Mouse (Mus musculus): Measurements from ENCODE around the gene Syngap1. TPM values are rescaled to one million over a fixed set of nuclear protein-coding genes. Genes with fewer than 3 reads are reported as not detected.
A peak's percentile ranks its signal among the peaks of the same experiment; 100 is the strongest.

The Syngap1 gene
- polyA plus RNA-seq, 1 experiment from 2014 or later, result 4.6 TPM

DNA sequence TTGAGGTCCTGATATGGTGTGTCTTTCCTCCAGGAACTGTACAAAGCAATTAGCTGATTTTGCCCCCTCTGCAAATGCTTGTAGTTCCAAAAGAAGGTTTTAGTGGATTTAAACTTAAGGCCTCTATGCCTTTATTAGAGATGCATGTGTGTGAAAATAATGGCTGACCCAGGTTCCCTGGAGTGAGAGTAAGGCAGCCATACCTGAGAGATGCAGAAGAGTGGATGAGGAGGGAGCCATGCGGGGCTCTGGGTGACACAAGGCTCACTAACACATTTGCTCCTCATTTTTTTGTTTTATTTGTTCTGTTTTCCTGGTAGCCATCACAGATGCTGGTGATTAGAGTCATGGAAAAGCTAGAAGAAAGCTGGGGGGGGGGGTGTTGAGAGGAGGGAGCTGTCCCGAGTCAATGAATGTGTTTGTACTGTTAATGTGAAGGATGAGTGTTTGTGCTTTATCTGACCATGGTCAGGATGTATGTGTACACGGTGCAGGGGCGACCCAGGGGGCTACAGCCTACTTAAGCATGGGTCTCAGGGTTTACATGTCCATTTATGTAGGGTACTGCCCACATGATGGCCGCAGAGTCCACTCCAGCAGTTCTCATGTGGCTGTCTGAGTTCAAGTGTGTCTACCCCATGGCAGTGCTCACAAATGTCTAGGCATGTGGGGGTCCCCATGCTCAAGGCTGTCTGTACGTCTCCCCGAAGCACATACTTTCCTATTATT is 9.7 kb downstream of the Syngap1 start:
- WGBS, result 24% methylated on average over 7 of the region's 7 CpGs
- Histone ChIP-seq H3K9me3 (replicated peaks; ENCODE audit: control insufficient read depth, low read length, poor library complexity, severe bottlenecking) (no peaks in the 10 kb centered on the region), H3K27ac (ENCODE audit: low read length) (peak overlapping the region; percentile 71), H3K4me3 (ENCODE audit: low read depth, low read length) (peak overlapping the region; percentile 43), H3K4me2 (ENCODE audit: low read length) (peak overlapping the region; percentile 91), H3K4me1 (ENCODE audit: control insufficient read depth, insufficient read depth, low read length) (peaks cover 72% of the 10 kb centered on the region), H3K9ac (ENCODE audit: low read depth, low read length) (peak overlapping the region; percentile 85), H3K36me3 (ENCODE audit: control insufficient read depth, insufficient read depth, low read length) (peaks cover 10% of the 10 kb centered on the region), H3K27me3 (ENCODE audit: control insufficient read depth, insufficient read depth, low read depth, low read length) (no peaks in the 10 kb centered on the region)
- no peak for ATAC-seq

DNA sequence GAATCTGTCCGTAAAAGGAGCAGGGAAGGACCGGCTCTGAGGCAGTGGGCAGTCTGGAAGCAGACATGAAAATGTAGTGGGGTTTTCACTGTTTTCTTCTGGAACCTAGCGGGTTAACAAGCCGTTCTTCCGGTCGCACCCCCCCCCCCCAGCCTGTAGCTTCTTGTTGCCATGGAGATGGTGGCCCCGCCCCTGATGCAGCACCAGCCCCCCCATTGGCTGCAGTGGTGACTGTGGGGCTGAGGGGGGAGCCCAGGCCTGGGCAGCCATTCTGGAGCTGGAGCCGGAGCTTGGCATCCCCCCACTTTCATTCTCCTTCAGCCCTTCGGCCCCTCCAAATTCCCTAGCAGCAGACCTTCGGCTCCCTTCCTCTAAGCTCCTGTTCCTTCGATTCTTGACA is 10.4 kb downstream of the Syngap1 start:
- WGBS, result under 1% methylated on average over 10 of the region's 11 CpGs
- H3K9ac ChIP-seq (ENCODE audit: low read depth, low read length), result peak overlapping the region; percentile 85
- H3K27ac ChIP-seq (ENCODE audit: low read length), result peak overlapping the region; percentile 71
- peak overlapping the region; percentile 43 for H3K4me3 ChIP-seq (ENCODE audit: low read depth, low read length)
- H3K9me3 ChIP-seq (replicated peaks; ENCODE audit: control insufficient read depth, low read length, poor library complexity, severe bottlenecking), result no peaks in the 10 kb centered on the region
- peak; percentile 47 for ATAC-seq
- peak overlapping the region; percentile 91 for H3K4me2 ChIP-seq (ENCODE audit: low read length)
- H3K4me1 ChIP-seq (ENCODE audit: control insufficient read depth, insufficient read depth, low read length), result peaks cover 65% of the 10 kb centered on the region
- H3K27me3 ChIP-seq (ENCODE audit: control insufficient read depth, insufficient read depth, low read depth, low read length), result no peaks in the 10 kb centered on the region
- peaks cover 12% of the 10 kb centered on the region for H3K36me3 ChIP-seq (ENCODE audit: control insufficient read depth, insufficient read depth, low read length)

DNA sequence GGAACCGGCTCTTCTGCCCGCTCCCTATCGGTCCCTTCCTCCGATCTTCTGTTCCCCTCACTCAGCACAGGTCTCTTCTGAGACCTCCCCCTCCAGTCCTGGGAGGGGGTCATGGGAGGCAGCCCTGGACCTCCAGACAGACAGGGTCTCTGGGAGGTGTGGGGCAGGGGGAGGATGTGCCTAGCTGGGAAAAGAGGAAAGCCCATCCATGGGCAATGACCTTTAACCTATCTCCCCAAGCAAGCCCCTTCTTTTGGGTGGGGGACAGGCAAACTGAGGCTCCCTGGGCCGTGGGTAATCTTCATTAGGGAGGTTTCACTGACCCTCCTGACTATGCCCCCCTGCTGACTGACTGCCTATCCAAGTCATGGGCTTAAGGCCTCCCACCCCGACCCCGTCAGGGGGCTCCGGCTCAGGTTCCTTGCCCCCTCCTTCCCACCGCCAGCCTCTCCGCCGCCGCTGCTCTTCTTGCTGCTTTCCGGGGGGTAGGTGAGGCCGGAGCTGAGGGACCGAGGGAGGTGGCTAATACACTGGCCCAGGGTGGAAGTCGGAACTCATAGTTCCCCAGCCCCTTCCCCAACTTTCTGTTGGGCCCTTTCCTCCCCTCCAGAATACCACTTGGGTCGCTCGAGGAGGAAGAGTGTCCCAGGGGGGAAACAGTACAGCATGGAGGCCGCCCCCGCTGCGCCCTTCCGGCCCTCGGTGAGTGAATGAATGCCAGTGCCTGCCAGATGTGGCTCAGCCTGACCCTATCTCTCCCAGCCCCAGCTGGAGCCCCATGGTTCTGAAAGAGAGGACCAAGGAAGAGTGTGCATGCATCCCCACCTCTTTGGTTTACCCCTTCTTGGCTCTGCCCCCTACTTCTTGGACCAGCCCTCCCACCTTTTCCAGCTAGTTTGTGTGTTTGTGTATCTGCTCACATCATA is 11.2 kb downstream of the Syngap1 start:
- Histone ChIP-seq H3K4me3 (ENCODE audit: low read depth, low read length) (peak overlapping the region; percentile 43), H3K4me2 (ENCODE audit: low read length) (peak overlapping the region; percentile 91), H3K9ac (ENCODE audit: low read depth, low read length) (peak overlapping the region; percentile 85), H3K27me3 (ENCODE audit: control insufficient read depth, insufficient read depth, low read depth, low read length) (no peaks in the 10 kb centered on the region), H3K4me1 (ENCODE audit: control insufficient read depth, insufficient read depth, low read length) (peaks cover 57% of the 10 kb centered on the region), H3K27ac (ENCODE audit: low read length) (peak overlapping the region; percentile 71), H3K36me3 (ENCODE audit: control insufficient read depth, insufficient read depth, low read length) (peaks cover 18% of the 10 kb centered on the region), H3K9me3 (replicated peaks; ENCODE audit: control insufficient read depth, low read length, poor library complexity, severe bottlenecking) (no peaks in the 10 kb centered on the region)
- under 1% methylated on average over 23 of the region's 23 CpGs for WGBS
- ATAC-seq, result no peak; the same call in 1 of the 2 replicates

DNA sequence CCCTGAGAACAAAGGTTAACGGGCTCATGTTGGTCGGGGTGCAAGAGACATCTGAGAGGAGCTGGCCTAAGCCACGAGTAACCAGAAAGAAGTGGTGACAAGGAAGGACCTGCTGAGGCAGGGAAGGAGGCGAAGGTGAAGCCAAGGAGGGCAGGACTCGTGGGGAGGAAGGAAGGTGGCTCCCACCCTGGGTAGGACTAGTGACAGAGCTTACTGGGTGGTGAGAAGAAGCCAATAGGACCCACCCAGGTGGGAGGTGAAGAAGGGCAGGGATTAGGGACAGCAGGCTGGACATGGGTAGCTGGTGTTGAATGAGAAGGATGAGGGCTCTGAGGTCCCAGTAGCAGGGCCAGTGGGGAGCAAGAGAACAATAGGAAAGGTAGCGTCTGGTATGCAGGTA is 12.1 kb downstream of the Syngap1 start:
- Histone ChIP-seq H3K27ac (ENCODE audit: low read length) (no peak overlapping the region), H3K4me1 (ENCODE audit: control insufficient read depth, insufficient read depth, low read length) (peaks cover 51% of the 10 kb centered on the region), H3K27me3 (ENCODE audit: control insufficient read depth, insufficient read depth, low read depth, low read length) (no peaks in the 10 kb centered on the region), H3K4me3 (ENCODE audit: low read depth, low read length) (peak overlapping the region; percentile 43), H3K4me2 (ENCODE audit: low read length) (peak overlapping the region; percentile 91), H3K9ac (ENCODE audit: low read depth, low read length) (peak overlapping the region; percentile 85), H3K36me3 (ENCODE audit: control insufficient read depth, insufficient read depth, low read length) (peaks cover 28% of the 10 kb centered on the region), H3K9me3 (replicated peaks; ENCODE audit: control insufficient read depth, low read length, poor library complexity, severe bottlenecking) (no peaks in the 10 kb centered on the region)
- no peak for ATAC-seq
- 22% methylated on average over 6 of the region's 6 CpGs for WGBS

DNA sequence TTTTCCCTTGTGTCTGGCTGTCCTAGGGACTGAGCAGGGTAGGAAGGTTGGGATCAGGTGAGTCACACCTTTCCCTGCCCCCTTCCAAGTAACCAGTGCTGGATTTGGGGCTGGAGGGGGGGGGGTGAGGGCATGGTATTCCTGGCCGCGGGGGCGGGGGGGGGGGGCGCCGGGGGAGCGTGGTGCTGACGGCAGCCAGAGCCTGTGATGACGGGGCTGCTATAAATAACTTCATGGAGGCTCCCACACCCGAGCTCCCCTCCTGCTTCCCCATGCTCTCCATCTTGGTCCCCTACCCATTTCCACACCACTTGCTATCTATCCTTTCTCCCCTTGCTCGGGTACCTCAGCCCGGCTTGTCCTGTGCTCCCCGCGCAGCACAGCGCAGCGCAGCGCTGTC is 12.7 kb downstream of the Syngap1 start:
- WGBS, result 21% methylated on average over 14 of the region's 16 CpGs
- no peak overlapping the region; the same call in 1 of the 2 replicates for H3K27ac ChIP-seq (ENCODE audit: low read length)
- no peaks in the 10 kb centered on the region for H3K27me3 ChIP-seq (ENCODE audit: control insufficient read depth, insufficient read depth, low read depth, low read length)
- peak overlapping the region; percentile 85 for H3K9ac ChIP-seq (ENCODE audit: low read depth, low read length)
- peaks cover 33% of the 10 kb centered on the region for H3K36me3 ChIP-seq (ENCODE audit: control insufficient read depth, insufficient read depth, low read length)
- H3K4me2 ChIP-seq (ENCODE audit: low read length), result peak overlapping the region; percentile 91
- H3K4me1 ChIP-seq (ENCODE audit: control insufficient read depth, insufficient read depth, low read length), result peaks cover 51% of the 10 kb centered on the region
- no peaks in the 10 kb centered on the region for H3K9me3 ChIP-seq (replicated peaks; ENCODE audit: control insufficient read depth, low read length, poor library complexity, severe bottlenecking)
- peak overlapping the region; percentile 43; the same call in 1 of the 2 replicates for H3K4me3 ChIP-seq (ENCODE audit: low read depth, low read length)
- ATAC-seq, result no peak

DNA sequence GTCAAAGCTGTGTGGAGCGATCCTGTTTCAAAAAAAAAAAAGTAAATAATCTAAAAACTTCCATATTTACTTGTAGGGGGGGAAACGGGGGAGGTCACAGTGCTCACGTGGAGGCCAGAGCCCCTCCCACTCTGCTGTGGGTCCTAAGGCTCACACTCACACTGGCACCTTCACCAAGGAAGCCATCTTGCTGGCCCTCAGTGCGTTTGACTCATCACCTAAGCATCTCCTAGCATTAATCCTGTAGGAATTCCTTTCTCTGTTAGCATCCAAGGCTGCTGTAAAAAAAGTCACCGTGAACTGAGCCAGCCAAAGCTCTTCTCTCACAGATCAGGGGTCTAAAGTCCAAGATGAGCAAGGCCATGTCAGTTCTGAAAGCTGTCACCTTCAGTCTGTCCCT is 15.3 kb downstream of the Syngap1 start:
- Histone ChIP-seq H3K27ac (ENCODE audit: low read length) (no peak overlapping the region), H3K4me1 (ENCODE audit: control insufficient read depth, insufficient read depth, low read length) (peaks cover 28% of the 10 kb centered on the region), H3K36me3 (ENCODE audit: control insufficient read depth, insufficient read depth, low read length) (peaks cover 52% of the 10 kb centered on the region), H3K27me3 (ENCODE audit: control insufficient read depth, insufficient read depth, low read depth, low read length) (no peaks in the 10 kb centered on the region), H3K9ac (ENCODE audit: low read depth, low read length) (no peak overlapping the region), H3K9me3 (replicated peaks; ENCODE audit: control insufficient read depth, low read length, poor library complexity, severe bottlenecking) (no peaks in the 10 kb centered on the region), H3K4me3 (ENCODE audit: low read depth, low read length) (no peak overlapping the region), H3K4me2 (ENCODE audit: low read length) (no peak overlapping the region)
- ATAC-seq, result no peak
- WGBS, result 79% methylated on average over 5 of the region's 5 CpGs

DNA sequence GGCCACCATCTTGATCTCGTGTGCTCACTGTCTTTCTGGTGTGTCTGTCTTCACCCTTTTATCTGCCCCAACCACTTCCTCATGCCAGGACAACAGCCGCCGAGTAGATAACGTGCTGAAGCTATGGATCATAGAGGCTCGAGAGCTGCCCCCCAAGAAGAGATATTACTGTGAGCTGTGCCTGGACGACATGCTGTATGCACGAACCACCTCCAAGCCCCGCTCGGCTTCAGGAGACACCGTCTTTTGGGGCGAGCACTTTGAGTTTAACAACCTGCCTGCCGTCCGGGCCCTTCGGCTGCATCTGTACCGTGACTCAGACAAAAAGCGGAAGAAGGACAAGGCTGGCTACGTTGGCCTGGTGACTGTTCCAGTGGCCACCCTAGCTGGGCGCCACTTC is 15.8 kb downstream of the Syngap1 start:
- Histone ChIP-seq H3K9ac (ENCODE audit: low read depth, low read length) (no peak overlapping the region), H3K27ac (ENCODE audit: low read length) (no peak overlapping the region), H3K27me3 (ENCODE audit: control insufficient read depth, insufficient read depth, low read depth, low read length) (no peaks in the 10 kb centered on the region), H3K9me3 (replicated peaks; ENCODE audit: control insufficient read depth, low read length, poor library complexity, severe bottlenecking) (no peaks in the 10 kb centered on the region), H3K36me3 (ENCODE audit: control insufficient read depth, insufficient read depth, low read length) (peaks cover 58% of the 10 kb centered on the region), H3K4me1 (ENCODE audit: control insufficient read depth, insufficient read depth, low read length) (peaks cover 23% of the 10 kb centered on the region), H3K4me3 (ENCODE audit: low read depth, low read length) (no peak overlapping the region), H3K4me2 (ENCODE audit: low read length) (no peak overlapping the region)
- WGBS, result 92% methylated on average over 18 of the region's 18 CpGs
- ATAC-seq, result no peak

DNA sequence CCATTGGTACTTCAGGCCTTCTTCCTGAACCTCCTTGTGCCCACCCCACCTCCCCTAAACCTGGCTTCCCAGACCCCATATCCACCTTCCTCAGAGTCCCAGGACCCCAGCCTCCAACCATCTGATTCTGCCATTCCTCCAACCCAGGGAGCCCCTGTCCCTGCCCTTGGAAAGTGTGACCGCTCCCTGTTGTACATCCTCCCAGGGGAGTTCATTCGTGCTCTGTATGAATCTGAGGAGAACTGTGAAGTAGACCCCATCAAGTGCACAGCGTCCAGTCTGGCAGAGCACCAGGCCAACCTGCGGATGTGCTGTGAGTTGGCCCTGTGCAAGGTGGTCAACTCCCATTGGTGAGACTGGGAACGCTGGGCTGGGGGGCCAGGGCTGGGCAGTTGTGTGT is 16.8 kb downstream of the Syngap1 start:
- Histone ChIP-seq H3K27ac (ENCODE audit: low read length) (no peak overlapping the region), H3K9me3 (replicated peaks; ENCODE audit: control insufficient read depth, low read length, poor library complexity, severe bottlenecking) (no peaks in the 10 kb centered on the region), H3K27me3 (ENCODE audit: control insufficient read depth, insufficient read depth, low read depth, low read length) (no peaks in the 10 kb centered on the region), H3K4me1 (ENCODE audit: control insufficient read depth, insufficient read depth, low read length) (peaks cover 13% of the 10 kb centered on the region), H3K4me3 (ENCODE audit: low read depth, low read length) (no peak overlapping the region), H3K4me2 (ENCODE audit: low read length) (no peak overlapping the region), H3K9ac (ENCODE audit: low read depth, low read length) (no peak overlapping the region), H3K36me3 (ENCODE audit: control insufficient read depth, insufficient read depth, low read length) (peaks cover 68% of the 10 kb centered on the region)
- no peak for ATAC-seq
- 93% methylated on average over 5 of the region's 5 CpGs for WGBS

DNA sequence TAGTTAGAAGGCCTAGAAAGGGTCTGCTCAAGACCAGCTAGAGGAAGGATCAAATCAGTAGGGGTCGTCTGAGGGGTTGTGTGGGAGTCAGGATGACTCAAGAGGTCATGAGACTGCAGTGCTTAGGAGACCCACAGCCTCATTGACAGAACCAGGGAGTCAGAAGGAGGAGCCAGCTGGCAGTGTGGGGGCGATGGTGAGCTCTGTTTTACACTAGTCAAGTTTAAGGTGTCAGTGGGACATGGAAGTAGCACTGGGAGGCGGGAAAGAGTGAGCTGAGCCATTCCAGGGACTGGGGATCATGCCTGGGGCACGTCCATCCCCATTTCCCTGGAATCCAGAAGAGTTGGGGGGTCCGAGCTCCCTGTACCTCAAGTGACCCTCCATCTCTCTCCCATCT is 17.8 kb downstream of the Syngap1 start:
- Histone ChIP-seq H3K4me3 (ENCODE audit: low read depth, low read length) (no peak overlapping the region), H3K4me1 (ENCODE audit: control insufficient read depth, insufficient read depth, low read length) (peaks cover 3% of the 10 kb centered on the region), H3K36me3 (ENCODE audit: control insufficient read depth, insufficient read depth, low read length) (peaks cover 74% of the 10 kb centered on the region), H3K4me2 (ENCODE audit: low read length) (no peak overlapping the region), H3K9ac (ENCODE audit: low read depth, low read length) (no peak overlapping the region), H3K27me3 (ENCODE audit: control insufficient read depth, insufficient read depth, low read depth, low read length) (no peaks in the 10 kb centered on the region), H3K9me3 (replicated peaks; ENCODE audit: control insufficient read depth, low read length, poor library complexity, severe bottlenecking) (no peaks in the 10 kb centered on the region), H3K27ac (ENCODE audit: low read length) (no peak overlapping the region)
- ATAC-seq, result no peak
- 71% methylated on average over 5 of the region's 5 CpGs for WGBS

All from midbrain, embryonic 16.5 days (tissue).